Mouse (Mus musculus) megakaryocyte, embryonic 14.5 days (primary cell): Measurements from ENCODE around the gene Vwf. TPM values are rescaled to one million over a fixed set of nuclear protein-coding genes. Genes with fewer than 3 reads are reported as not detected.

Experiments used
- H3K27me3 ChIP-seq: replicated peaks from 2 replicates; pipeline ENCODE3; 2012; ENCODE audit warnings: inconsistent platforms
- H3K36me3 ChIP-seq: replicated peaks from 2 replicates; pipeline ENCODE3; 2012; ENCODE audit warnings: low read length, inconsistent platforms, mixed read lengths
- H3K4me1 ChIP-seq: 2 replicates; pipeline ENCODE4 v1.6.1; 2012; ENCODE audit warnings: inconsistent platforms
- H3K4me3 ChIP-seq: replicated peaks from 2 replicates; pipeline ENCODE3; 2012; ENCODE audit warnings: moderate library complexity, mild to moderate bottlenecking, inconsistent platforms
- H3K9me3 ChIP-seq: 2 replicates; pipeline ENCODE4 v1.6.1; 2012; ENCODE audit warnings: inconsistent platforms
- FLI1 ChIP-seq: IDR thresholded peaks from 2 replicates; pipeline ENCODE4 v1.6.1; 2012; ENCODE audit warnings: low read length, inconsistent platforms, mixed read lengths
- GATA1 ChIP-seq: IDR thresholded peaks from 3 replicates; pipeline ENCODE4 v1.6.1; 2012; ENCODE audit warnings: mixed read lengths, low read length, inconsistent platforms, borderline replicate concordance
- polyA plus RNA-seq: library from polyadenylated mRNA; stranded (reverse); fragments of >175 nt; gene quantifications from 2 replicates; pipeline ENCODE4 v1.2.3, GENCODE M21; 2012; ENCODE audit warnings: low replicate concordance; ENCODE audit not compliant: insufficient read depth

Gene Vwf
- polyA plus RNA-seq, 1 experiment, result 373 TPM

- Histone ChIP-seq H3K27me3 (no peaks in the 10 kb centered on the region), H3K4me1 (peaks cover 97% of the 10 kb centered on the region)
- no peak for TF ChIP-seq GATA1
- TF ChIP-seq FLI1, result no peak
Measured at GRCm38 (mm10) chr6:125603678-125604462, 57.3 kb downstream of the Vwf start.

GRCm38 (mm10) chr6:125604463-125605191, 58.1 kb downstream of the Vwf start:
- Histone ChIP-seq H3K4me1 (peaks cover 92% of the 10 kb centered on the region), H3K36me3 (peaks cover 98% of the 10 kb centered on the region), H3K9me3 (no peaks in the 10 kb centered on the region), H3K27me3 (no peaks in the 10 kb centered on the region), H3K4me3 (no peak overlapping the region)
- TF ChIP-seq FLI1, result no peak
- TF ChIP-seq GATA1, result no peak

More at GRCm38 (mm10) chr6:125603678-125604462, 57.3 kb downstream of the Vwf start:
- Histone ChIP-seq H3K4me3 (peak overlapping the region; percentile 71), H3K36me3 (peaks cover 99% of the 10 kb centered on the region), H3K9me3 (no peaks in the 10 kb centered on the region)

GRCm38 (mm10) chr6:125609025-125609424, 62.5 kb downstream of the Vwf start:
- Histone ChIP-seq H3K4me3 (no peak overlapping the region), H3K4me1 (peaks cover 68% of the 10 kb centered on the region), H3K27me3 (no peaks in the 10 kb centered on the region), H3K36me3 (peaks cover 99% of the 10 kb centered on the region), H3K9me3 (no peaks in the 10 kb centered on the region)
- TF ChIP-seq GATA1 (no peak), FLI1 (no peak)

GRCm38 (mm10) chr6:125617855-125618254, 71.3 kb downstream of the Vwf start:
- Histone ChIP-seq H3K9me3 (no peaks in the 10 kb centered on the region), H3K4me1 (peaks cover 27% of the 10 kb centered on the region), H3K4me3 (no peak overlapping the region), H3K36me3 (peaks cover 98% of the 10 kb centered on the region), H3K27me3 (no peaks in the 10 kb centered on the region)
- TF ChIP-seq FLI1, result no peak

GRCm38 (mm10) chr6:125620764-125621163, 74.2 kb downstream of the Vwf start:
- peaks cover 98% of the 10 kb centered on the region for H3K36me3 ChIP-seq
- no peaks in the 10 kb centered on the region for H3K9me3 ChIP-seq
- H3K27me3 ChIP-seq, result no peaks in the 10 kb centered on the region
- H3K4me1 ChIP-seq, result peaks cover 36% of the 10 kb centered on the region
- TF ChIP-seq GATA1, result no peak
- no peak for TF ChIP-seq FLI1
- H3K4me3 ChIP-seq, result no peak overlapping the region

GRCm38 (mm10) chr6:125622434-125622833, 75.9 kb downstream of the Vwf start:
- TF ChIP-seq FLI1 (no peak), GATA1 (no peak)
- Histone ChIP-seq H3K9me3 (no peaks in the 10 kb centered on the region), H3K36me3 (peaks cover 98% of the 10 kb centered on the region), H3K4me1 (peaks cover 47% of the 10 kb centered on the region), H3K27me3 (no peaks in the 10 kb centered on the region), H3K4me3 (no peak overlapping the region)

- Histone ChIP-seq H3K27me3 (no peaks in the 10 kb centered on the region), H3K4me3 (no peak overlapping the region), H3K36me3 (peaks cover 96% of the 10 kb centered on the region), H3K4me1 (peaks cover 36% of the 10 kb centered on the region), H3K9me3 (no peaks in the 10 kb centered on the region)
- TF ChIP-seq FLI1 (no peak), GATA1 (no peak)
Measured at GRCm38 (mm10) chr6:125640486-125640885, 93.9 kb downstream of the Vwf start.

GRCm38 (mm10) chr6:125641146-125641545, 94.6 kb downstream of the Vwf start:
- Histone ChIP-seq H3K36me3 (peaks cover 96% of the 10 kb centered on the region), H3K4me3 (peak overlapping the region; percentile 42), H3K27me3 (no peaks in the 10 kb centered on the region), H3K4me1 (peaks cover 36% of the 10 kb centered on the region), H3K9me3 (no peaks in the 10 kb centered on the region)
- TF ChIP-seq FLI1, result no peak
- TF ChIP-seq GATA1, result no peak

GRCm38 (mm10) chr6:125648964-125649363, 102.4 kb downstream of the Vwf start:
- Histone ChIP-seq H3K27me3 (no peaks in the 10 kb centered on the region), H3K36me3 (peaks cover 100% of the 10 kb centered on the region), H3K4me1 (peaks cover 5% of the 10 kb centered on the region), H3K4me3 (no peak overlapping the region), H3K9me3 (no peaks in the 10 kb centered on the region)
- TF ChIP-seq GATA1 (no peak), FLI1 (no peak)

- Histone ChIP-seq H3K4me1 (peaks cover 11% of the 10 kb centered on the region), H3K36me3 (peaks cover 100% of the 10 kb centered on the region), H3K4me3 (no peak overlapping the region), H3K27me3 (no peaks in the 10 kb centered on the region), H3K9me3 (no peaks in the 10 kb centered on the region)
- TF ChIP-seq GATA1, result no peak
- TF ChIP-seq FLI1, result no peak
Measured at GRCm38 (mm10) chr6:125651335-125651734, 104.8 kb downstream of the Vwf start.
